Mouse (Mus musculus) liver, postnatal 0 days (tissue): ENCODE data around the gene Mrps14.

Experiments used
- CTCF ChIP-seq: sonication (generic); IDR thresholded peaks from 2 replicates; pipeline ENCODE4 v1.5.1; 2016; ENCODE audit warnings: antibody characterized with exemption, low read depth
- EP300 ChIP-seq: IDR thresholded peaks from 2 replicates; pipeline ENCODE4 v1.6.1; 2016; ENCODE audit warnings: antibody characterized with exemption, low read depth, mild to moderate bottlenecking

DNA sequence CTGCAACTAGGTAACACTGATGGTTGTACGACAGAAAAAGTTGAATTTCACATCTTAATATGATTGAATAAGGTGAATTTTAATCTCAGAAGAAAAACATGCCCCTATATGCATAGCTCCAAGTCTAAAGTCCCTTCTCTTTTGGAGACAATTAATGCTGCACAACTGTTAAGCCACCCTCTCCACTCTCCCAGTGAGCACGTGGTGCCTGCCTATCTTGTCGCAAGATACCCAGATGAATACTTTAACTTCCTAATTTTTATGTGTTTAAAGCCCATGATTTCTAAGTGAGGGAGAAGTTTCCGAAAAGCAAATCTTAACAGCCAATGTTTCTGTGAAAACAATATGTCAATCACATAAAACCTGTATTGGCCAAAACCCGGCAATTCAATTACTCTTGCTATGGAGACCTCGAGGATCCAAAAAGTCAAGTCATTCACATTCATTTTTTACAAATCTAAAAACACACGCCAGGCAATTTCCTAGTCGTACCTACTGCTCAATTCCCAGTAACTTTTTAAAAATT, 16.6 kb downstream of the Mrps14 start:
- TF ChIP-seq CTCF (no peak), EP300 (no peak)
